Mouse (Mus musculus) myocyte (in vitro differentiated cells): ENCODE data around the gene Gm20388. TPM values are rescaled to one million over a fixed set of nuclear protein-coding genes. Genes with fewer than 3 reads are reported as not detected.
A peak's percentile ranks its signal among the peaks of the same experiment; 100 is the strongest.

Experiments used
- H3K27me3 ChIP-seq: one replicate; pipeline ENCODE4 v1.6.1; 2011; ENCODE audit not compliant: control insufficient read depth, insufficient read depth, insufficient read length
- H3K36me3 ChIP-seq: one replicate; pipeline ENCODE4 v1.6.1; 2011; ENCODE audit not compliant: control insufficient read depth, insufficient read depth
- H3K4me2 ChIP-seq: one replicate; pipeline ENCODE4 v1.6.1; 2011; ENCODE audit warnings: low read depth, control low read depth
- H3K4me3 ChIP-seq: one replicate; pipeline ENCODE4 v1.5.1; 2011; ENCODE audit warnings: mild to moderate bottlenecking, control low read depth, moderate library complexity
- H3K79me2 ChIP-seq: one replicate; pipeline ENCODE4 v1.6.1; 2011; ENCODE audit not compliant: control insufficient read depth, insufficient read depth
- H3ac ChIP-seq: one replicate; pipeline ENCODE4 v1.6.1; 2011; ENCODE audit not compliant: control insufficient read depth, insufficient read length
- CEBPB ChIP-seq: IDR thresholded peaks from 2 replicates; pipeline ENCODE4 v1.6.1; 2011; ENCODE audit warnings: mild to moderate bottlenecking, moderate library complexity; ENCODE audit not compliant: poor library complexity, insufficient read depth, severe bottlenecking
- E2F4 ChIP-seq: IDR thresholded peaks from one replicate; pipeline ENCODE4 v1.6.1; 2011; ENCODE audit warnings: mild to moderate bottlenecking, control low read depth, moderate library complexity; ENCODE audit not compliant: insufficient read depth
- MAX ChIP-seq: IDR thresholded peaks from one replicate; pipeline ENCODE4 v1.6.1; 2011; ENCODE audit warnings: low read depth, mild to moderate bottlenecking, control low read depth
- MYOD1 ChIP-seq, 3 experiments: IDR thresholded peaks; one replicate each; pipeline ENCODE4 v1.6.1; 2011; ENCODE audit warnings: control low read depth in 2 of 3, low read depth in 2 of 3, mild to moderate bottlenecking in 2 of 3, moderate library complexity in 1 of 3; ENCODE audit not compliant: insufficient read length in 2 of 3, control insufficient read depth in 1 of 3
- MYOG ChIP-seq, 3 experiments: IDR thresholded peaks; one replicate each; pipeline ENCODE4 v1.6.1; 2011; ENCODE audit warnings: control low read depth in 2 of 3, low read depth in 2 of 3, mild to moderate bottlenecking in 2 of 3; ENCODE audit not compliant: insufficient read length in 2 of 3, control insufficient read depth in 1 of 3, insufficient read depth in 1 of 3
- POLR2A ChIP-seq: IDR thresholded peaks from one replicate; pipeline ENCODE4 v1.6.1; 2011; ENCODE audit warnings: low read depth, mild to moderate bottlenecking, control low read depth, moderate library complexity; ENCODE audit not compliant: insufficient read length
- POLR2AphosphoS2 ChIP-seq: IDR thresholded peaks from one replicate; pipeline ENCODE4 v1.6.1; 2011; ENCODE audit warnings: low read depth, control low read depth; ENCODE audit not compliant: insufficient read length
- REST ChIP-seq: IDR thresholded peaks from one replicate; pipeline ENCODE4 v1.6.1; 2011; ENCODE audit warnings: mild to moderate bottlenecking, control low read depth, moderate library complexity; ENCODE audit not compliant: insufficient read depth, insufficient read length
- SRF ChIP-seq: IDR thresholded peaks from one replicate; pipeline ENCODE4 v1.6.1; 2011; ENCODE audit warnings: low read depth; ENCODE audit not compliant: control insufficient read depth, insufficient read length
- TCF12 ChIP-seq: IDR thresholded peaks from one replicate; pipeline ENCODE4 v1.6.1; 2011; ENCODE audit warnings: mild to moderate bottlenecking, control low read depth; ENCODE audit not compliant: poor library complexity, insufficient read depth, severe bottlenecking
- TCF3 ChIP-seq: IDR thresholded peaks from one replicate; pipeline ENCODE4 v1.6.1; 2011; ENCODE audit warnings: low read depth, control low read depth; ENCODE audit not compliant: insufficient read length
- USF1 ChIP-seq: IDR thresholded peaks from one replicate; pipeline ENCODE4 v1.6.1; 2011; ENCODE audit warnings: low read depth, mild to moderate bottlenecking, control low read depth, moderate library complexity
- polyA plus RNA-seq: library from polyadenylated mRNA; unstranded; fragments of >200 nt; fragmentation: generic; extraction: Trizol; gene quantifications from one replicate; pipeline ENCODE4 v1.2.1, GENCODE M21; 2012; ENCODE audit warnings: missing spikeins

The Gm20388 gene
- polyA plus RNA-seq, 1 experiment, result 15.3 TPM

DNA sequence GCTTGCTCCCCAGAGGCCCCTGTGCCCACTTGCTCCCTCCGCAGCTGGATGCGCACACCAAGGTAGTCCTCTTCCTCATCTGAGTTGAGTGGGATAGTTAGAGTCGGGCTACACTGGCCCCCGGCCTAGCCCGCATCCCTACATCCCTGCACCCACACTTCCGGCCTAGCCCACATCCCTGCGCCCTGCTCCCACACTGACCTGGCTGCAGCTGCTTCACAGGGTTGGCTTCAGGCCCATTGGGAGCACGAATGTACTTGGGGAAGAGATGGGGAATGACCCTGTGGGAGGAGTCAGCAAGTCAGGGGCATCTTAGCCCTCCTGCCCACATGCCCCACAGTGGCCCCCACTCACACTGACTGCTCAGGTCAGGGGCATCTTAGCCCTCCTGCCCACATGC is 2571.8 kb downstream of the Gm20388 start:
- Histone ChIP-seq H3K27me3 (no peaks in the 10 kb centered on the region), H3K4me2 (no peak overlapping the region), H3K36me3 (peaks cover 34% of the 10 kb centered on the region), H3K4me3 (no peak overlapping the region), H3K79me2 (no peaks in the 10 kb centered on the region), H3ac (no peak overlapping the region)
- no peak for TF ChIP-seq TCF12
- TF ChIP-seq CEBPB, result no peak
- peak in 1 of 3 experiments; percentile 19 for TF ChIP-seq MYOD1 (IDR thresholded peaks at IDR 0.05; ENCODE audit: control insufficient read depth in 1 of 3, insufficient read length in 2 of 3, low read depth in 2 of 3)
- TF ChIP-seq E2F4, result no peak
- no peak for TF ChIP-seq MAX
- no peak for TF ChIP-seq REST
- no peak for TF ChIP-seq TCF3
- TF ChIP-seq SRF, result no peak
- TF ChIP-seq POLR2A, result peak; percentile 8

DNA sequence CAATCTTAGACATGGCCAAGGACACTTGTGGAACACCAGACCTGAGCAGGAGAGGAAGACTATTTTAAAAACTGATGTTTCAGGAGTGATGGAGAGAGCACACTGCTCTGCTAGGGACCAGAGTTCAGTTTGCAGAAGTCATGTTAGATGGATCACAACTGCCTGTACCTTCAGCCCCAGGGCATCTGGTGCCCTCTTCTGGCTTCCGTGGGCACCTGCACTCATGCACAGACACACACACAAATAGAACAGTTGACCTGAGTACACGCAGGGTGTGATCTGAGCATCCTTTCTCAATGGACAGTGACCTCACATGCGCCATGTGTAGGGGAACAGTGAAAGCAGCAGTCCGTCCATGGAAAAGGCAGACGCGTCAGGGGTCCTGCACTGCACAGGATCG is 2573.2 kb downstream of the Gm20388 start:
- Histone ChIP-seq H3K4me2 (no peak overlapping the region), H3ac (no peak overlapping the region), H3K79me2 (no peaks in the 10 kb centered on the region), H3K27me3 (no peaks in the 10 kb centered on the region), H3K4me3 (no peak overlapping the region), H3K36me3 (peaks cover 37% of the 10 kb centered on the region)
- TF ChIP-seq MAX (no peak), POLR2AphosphoS2 (peak; percentile 63)

DNA sequence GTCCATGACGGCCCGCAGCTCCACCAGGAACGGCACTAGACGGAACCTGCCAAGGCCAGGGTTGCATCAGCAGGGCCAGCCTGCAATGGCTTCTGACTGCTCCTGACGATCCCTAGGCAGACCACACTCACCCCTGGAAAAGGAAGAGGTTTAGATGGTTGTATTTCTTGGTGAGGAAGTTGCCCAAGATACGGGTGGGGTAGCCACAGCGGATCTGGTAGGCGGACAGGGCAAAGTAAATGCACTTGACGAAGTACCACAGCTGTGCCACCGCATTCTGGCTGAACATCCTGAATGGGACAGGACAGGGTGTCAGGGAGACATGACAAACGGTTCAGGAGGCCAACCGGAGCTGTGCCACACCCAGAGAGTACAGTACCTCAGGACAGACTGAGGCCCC is 2574.2 kb downstream of the Gm20388 start:
- Histone ChIP-seq H3K4me2 (no peak overlapping the region), H3K4me3 (no peak overlapping the region), H3ac (no peak overlapping the region), H3K27me3 (no peaks in the 10 kb centered on the region), H3K79me2 (no peaks in the 10 kb centered on the region), H3K36me3 (peaks cover 44% of the 10 kb centered on the region)
- no peak for TF ChIP-seq SRF
- peak; percentile 23 for TF ChIP-seq POLR2AphosphoS2
- TF ChIP-seq CEBPB, result no peak
- no peak for TF ChIP-seq TCF3
- TF ChIP-seq TCF12, result no peak
- no peak for TF ChIP-seq MYOG (IDR thresholded peaks at IDR 0.05; ENCODE audit: control insufficient read depth in 1 of 3, insufficient read depth in 1 of 3, insufficient read length in 2 of 3, low read depth in 2 of 3)
- no peak for TF ChIP-seq MAX
- TF ChIP-seq REST, result no peak
- peak in 2 of 3 experiments; percentile 22 to 74 for TF ChIP-seq MYOD1 (IDR thresholded peaks at IDR 0.05; ENCODE audit: control insufficient read depth in 1 of 3, insufficient read length in 2 of 3, low read depth in 2 of 3)
- TF ChIP-seq POLR2A, result peak; percentile 13
- TF ChIP-seq USF1, result no peak
- TF ChIP-seq E2F4, result no peak

GRCm38 (mm10) chr8:122488387-122488786 is 2577.7 kb downstream of the Gm20388 start:
- Histone ChIP-seq H3K4me3 (no peak overlapping the region), H3K79me2 (no peaks in the 10 kb centered on the region), H3ac (no peak overlapping the region), H3K36me3 (peaks cover 42% of the 10 kb centered on the region), H3K4me2 (no peak overlapping the region), H3K27me3 (no peaks in the 10 kb centered on the region)
- no peak for TF ChIP-seq E2F4
- no peak for TF ChIP-seq CEBPB
- TF ChIP-seq REST, result no peak
- TF ChIP-seq TCF12, result no peak
- TF ChIP-seq POLR2AphosphoS2, result no peak
- no peak for TF ChIP-seq USF1
- no peak for TF ChIP-seq TCF3
- no peak for TF ChIP-seq MYOD1 (IDR thresholded peaks at IDR 0.05; ENCODE audit: control insufficient read depth in 1 of 3, insufficient read length in 2 of 3, low read depth in 2 of 3)
- TF ChIP-seq MYOG (IDR thresholded peaks at IDR 0.05; ENCODE audit: control insufficient read depth in 1 of 3, insufficient read depth in 1 of 3, insufficient read length in 2 of 3, low read depth in 2 of 3), result no peak
- TF ChIP-seq MAX, result no peak
- TF ChIP-seq POLR2A, result no peak

DNA sequence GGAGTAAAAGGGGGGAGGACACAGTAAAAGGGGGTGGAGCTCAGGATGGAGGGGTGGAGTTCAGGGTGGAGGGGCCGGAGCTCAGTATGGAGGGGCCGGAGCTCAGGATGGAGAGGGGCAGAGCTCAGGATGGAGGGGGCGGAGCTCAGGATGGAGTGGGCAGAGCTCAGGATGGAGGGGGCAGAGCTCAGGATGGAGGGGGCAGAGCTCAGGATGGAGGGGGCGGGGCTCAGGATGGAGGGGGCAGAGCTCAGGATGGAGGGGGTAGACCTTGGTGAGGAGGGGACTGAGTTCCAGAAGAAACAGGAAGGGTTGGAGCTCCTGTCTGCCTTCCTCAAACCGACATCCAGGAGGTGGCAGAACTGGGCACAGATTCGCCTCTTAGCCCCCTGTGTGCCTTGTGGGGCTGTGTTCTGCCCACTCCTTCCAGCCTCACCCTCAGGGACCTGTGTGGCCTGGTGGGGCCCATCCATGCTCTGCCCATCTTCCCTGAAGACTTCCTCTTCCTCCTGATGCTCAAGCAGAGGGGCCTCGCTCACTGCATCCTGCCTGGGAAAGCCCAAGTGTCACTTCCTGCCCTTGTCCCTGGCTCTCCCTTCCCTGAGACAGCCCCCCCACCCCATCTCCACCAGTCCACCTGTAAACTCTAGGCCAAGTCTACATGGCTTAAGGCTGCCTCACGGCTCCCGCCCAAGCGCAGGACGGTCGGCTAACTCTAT is 2586.5 kb downstream of the Gm20388 start:
- Histone ChIP-seq H3K4me3 (no peak overlapping the region), H3K27me3 (no peaks in the 10 kb centered on the region), H3K4me2 (no peak overlapping the region), H3ac (no peak overlapping the region), H3K36me3 (peaks cover 30% of the 10 kb centered on the region), H3K79me2 (no peaks in the 10 kb centered on the region)
- TF ChIP-seq E2F4 (no peak), MYOD1 (IDR thresholded peaks at IDR 0.05; ENCODE audit: control insufficient read depth in 1 of 3, insufficient read length in 2 of 3, low read depth in 2 of 3) (no peak), USF1 (no peak), POLR2AphosphoS2 (peak; percentile 22), TCF3 (no peak), POLR2A (no peak)
